Mouse (Mus musculus) adrenal gland, adult 18-20 months (tissue): ENCODE measurements around the gene Krtap4-2. TPM values are rescaled to one million over a fixed set of nuclear protein-coding genes. Genes with fewer than 3 reads are reported as not detected.

Experiments used
- DNase-seq, 2 experiments: peaks; one replicate each; pipeline ENCODE4 v3.0.0; 2021 to 2022; ENCODE audit warnings: low spot score in 2 of 2
- total RNA-seq, 2 experiments: library from RNA; stranded (reverse); gene quantifications; 1 replicate in 1 of 2; 2 replicates in 1 of 2; pipeline ENCODE4 v1.2.3; 2021

Krtap4-2 gene
- total RNA-seq, 2 experiments from 2014 or later: not detected

- DNase-seq: no peak
Measured at GRCm38 (mm10) chr11:99590981-99591380, 43.9 kb downstream of the Krtap4-2 start, which contains the start of gene Krtap1-3. Krtap1-3 (minus strand) TSS chr11:99591339.

- no peak for DNase-seq
Measured at GRCm38 (mm10) chr11:99585096-99585495, 49.8 kb downstream of the Krtap4-2 start.

Other genes with a start within 250 kb of the Krtap4-2 start
- 1 to 10 TPM; 3.4 to 5.9 TPM for gene Krt10, start 245.7 kb downstream of the Krtap4-2 start, total RNA-seq
- gene Krt12, start 212.8 kb downstream of the Krtap4-2 start, total RNA-seq: not detected
- under 1 TPM in 1 of 2 experiments, not detected in 1; 0.16 TPM for gene Krt20, start 196.9 kb downstream of the Krtap4-2 start, total RNA-seq
- gene Krt23, start 141.9 kb downstream of the Krtap4-2 start, total RNA-seq: not detected
- gene Krt39, start 113.7 kb downstream of the Krtap4-2 start, total RNA-seq: not detected
- not detected for gene Krt40, start 91.9 kb downstream of the Krtap4-2 start, total RNA-seq
- not detected for gene Krtap3-3, start 84.2 kb downstream of the Krtap4-2 start, total RNA-seq
- not detected for gene Krtap3-2, start 78.2 kb downstream of the Krtap4-2 start, total RNA-seq
- gene Gm11939, start 75.6 kb downstream of the Krtap4-2 start, total RNA-seq: not detected
- not detected for gene Krtap3-1, start 68.5 kb downstream of the Krtap4-2 start, total RNA-seq
- not detected for gene Krtap1-5, start 54.1 kb downstream of the Krtap4-2 start, total RNA-seq
- not detected for gene Krtap1-4, start 51.4 kb downstream of the Krtap4-2 start, total RNA-seq
- not detected for gene Krtap1-3, start 43.7 kb downstream of the Krtap4-2 start, total RNA-seq
- not detected for gene Krtap9-3, start 37.0 kb downstream of the Krtap4-2 start, total RNA-seq
- gene Gm11938, start 31.8 kb downstream of the Krtap4-2 start, total RNA-seq: not detected
- gene Gm11937, start 24.9 kb downstream of the Krtap4-2 start, total RNA-seq: not detected
- gene Krtap2-4, start 20.2 kb downstream of the Krtap4-2 start, total RNA-seq: not detected
- gene Gm11562, start 14.6 kb downstream of the Krtap4-2 start, total RNA-seq: not detected
- gene Krtap4-1, start 6.8 kb downstream of the Krtap4-2 start, total RNA-seq: not detected
- gene Krtap4-7, start 9.0 kb upstream of the Krtap4-2 start, total RNA-seq: not detected
- not detected for gene Gm11555, start 15.2 kb upstream of the Krtap4-2 start, total RNA-seq
- not detected for gene Gm11563, start 23.9 kb upstream of the Krtap4-2 start, total RNA-seq
- not detected for gene Krtap4-6, start 30.9 kb upstream of the Krtap4-2 start, total RNA-seq
- gene Gm14190, start 55.7 kb upstream of the Krtap4-2 start, total RNA-seq: not detected
- gene Gm14180, start 99.2 kb upstream of the Krtap4-2 start, total RNA-seq: not detected
- gene Gm11595, start 137.8 kb upstream of the Krtap4-2 start, total RNA-seq: not detected
- not detected for gene Krtap4-8, start 145.6 kb upstream of the Krtap4-2 start, total RNA-seq
- not detected for gene Krtap4-9, start 150.1 kb upstream of the Krtap4-2 start, total RNA-seq
- not detected for gene Gm11596, start 158.4 kb upstream of the Krtap4-2 start, total RNA-seq
- not detected for gene Gm11569, start 163.8 kb upstream of the Krtap4-2 start, total RNA-seq
- gene Gm11554, start 169.4 kb upstream of the Krtap4-2 start, total RNA-seq: not detected
- not detected for gene Krtap4-13, start 174.8 kb upstream of the Krtap4-2 start, total RNA-seq
- not detected for gene Gm11564, start 180.6 kb upstream of the Krtap4-2 start, total RNA-seq
- not detected for gene 2300003K06Rik, start 203.0 kb upstream of the Krtap4-2 start, total RNA-seq
- gene Krtap4-16, start 216.5 kb upstream of the Krtap4-2 start, total RNA-seq: not detected
- gene Gm11568, start 222.8 kb upstream of the Krtap4-2 start, total RNA-seq: not detected
- gene Gm11559, start 229.4 kb upstream of the Krtap4-2 start, total RNA-seq: not detected
- not detected for gene Krtap9-1, start 238.3 kb upstream of the Krtap4-2 start, total RNA-seq
- gene Gm11567, start 244.1 kb upstream of the Krtap4-2 start, total RNA-seq: not detected